Mouse (Mus musculus) olfactory bulb, adult 2 months (tissue): ENCODE measurements at regions not wholly inside any gene's neighbourhood (a gene's known extent, or its start where the extent isn't known, plus 50 kb on each side); places are given as distances from the start of the nearest gene placed in this dataset.

Experiments
- CTCF ChIP-seq: fragments of 200-500 bp; IDR thresholded peaks from 2 replicates; pipeline ENCODE4 v1.5.1; 2012; ENCODE audit warnings: low read depth, mild to moderate bottlenecking, low read length, moderate library complexity; ENCODE audit not compliant: insufficient read depth
- POLR2A ChIP-seq: fragments of 200-500 bp; IDR thresholded peaks from 2 replicates; pipeline ENCODE4 v1.6.1; 2012; ENCODE audit warnings: mild to moderate bottlenecking, low read depth, low read length, moderate library complexity; ENCODE audit not compliant: insufficient read depth

DNA sequence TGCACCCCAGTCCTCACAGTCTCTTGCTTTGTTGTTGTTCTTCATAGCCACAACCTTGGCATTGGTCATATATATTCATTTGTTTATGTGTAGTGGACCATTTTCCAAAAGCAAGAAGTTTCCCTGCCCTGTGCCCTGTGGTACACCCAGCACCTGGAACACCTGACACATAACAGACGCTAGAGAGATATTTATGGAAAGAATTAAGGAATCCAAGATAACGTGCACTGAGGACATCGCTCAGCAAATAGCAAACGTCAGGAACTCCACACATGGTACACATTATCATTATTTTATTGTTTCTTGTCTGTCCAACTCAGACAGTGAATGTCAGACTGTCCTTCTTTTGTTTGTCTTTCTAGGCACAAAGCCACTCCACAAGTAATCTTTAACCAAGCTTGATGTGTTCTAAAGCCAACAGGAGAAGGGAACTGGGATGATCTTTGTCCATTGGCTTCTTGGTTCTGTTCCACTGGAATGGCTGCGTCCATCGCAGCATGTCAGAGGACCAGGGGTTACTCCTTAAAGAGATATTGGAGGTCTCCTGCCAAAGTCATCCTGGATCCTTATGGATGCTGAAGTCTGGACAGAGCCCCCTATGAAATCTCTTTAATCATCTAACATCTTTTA, 74.2 kb upstream of the Arid1b start:
- TF ChIP-seq CTCF (no peak), POLR2A (no peak)
